Mouse (Mus musculus) midbrain, embryonic 15.5 days (tissue): Measurements from ENCODE around the gene Gm20696. TPM values are rescaled to one million over a fixed set of nuclear protein-coding genes. Genes with fewer than 3 reads are reported as not detected.

Experiments
- ATAC-seq: fragments of 200-750 bp; cut with Nextera tagmentation; replicated peaks from 2 replicates; pipeline ENCODE4 v1.8.0; 2017; ENCODE audit warnings: moderate TSS enrichment
- H3K27ac ChIP-seq: fragments of 300-500 bp; sonication (generic); 2 replicates; pipeline ENCODE4 v1.5.1; 2015; ENCODE audit warnings: mild to moderate bottlenecking, inconsistent platforms
- H3K27me3 ChIP-seq: fragments of 300-500 bp; sonication (generic); replicated peaks from 2 replicates; pipeline ENCODE4 v1.6.1; 2015; ENCODE audit warnings: inconsistent platforms
- H3K36me3 ChIP-seq: fragments of 300-500 bp; sonication (generic); replicated peaks from 2 replicates; pipeline ENCODE4 v1.6.1; 2015; ENCODE audit warnings: inconsistent platforms
- H3K4me1 ChIP-seq: fragments of 300-500 bp; sonication (generic); 2 replicates; pipeline ENCODE4 v1.6.1; 2015; ENCODE audit warnings: inconsistent platforms
- H3K4me2 ChIP-seq: fragments of 300-500 bp; sonication (generic); 2 replicates; pipeline ENCODE4 v1.6.1; 2015; ENCODE audit warnings: inconsistent platforms, mild to moderate bottlenecking, moderate library complexity
- H3K4me3 ChIP-seq: fragments of 300-500 bp; sonication (generic); 2 replicates; pipeline ENCODE4 v1.5.1; 2015; ENCODE audit warnings: mild to moderate bottlenecking, inconsistent platforms
- H3K9ac ChIP-seq: fragments of 300-500 bp; sonication (generic); 2 replicates; pipeline ENCODE4 v1.6.1; 2015; ENCODE audit warnings: mild to moderate bottlenecking, inconsistent platforms
- H3K9me3 ChIP-seq: fragments of 300-500 bp; sonication (generic); 2 replicates; pipeline ENCODE4 v1.6.1; 2016; ENCODE audit warnings: inconsistent platforms
- WGBS: fragments of 180-500 bp; shearing (Covaris S2); methylation state at CpG from one replicate; pipeline ENCODE4 v1.1.7; 2015; ENCODE audit warnings: mixed read lengths; 5-methylcytosine and 5-hydroxymethylcytosine counted together
- polyA plus RNA-seq: library from polyadenylated mRNA; unstranded; fragments of >200 nt; fragmentation: Nextera tagmentation; extraction: Ambion mirVana; gene quantifications from 2 replicates; pipeline ENCODE4 v1.2.1, GENCODE M21; 2015

Gm20696 gene
- polyA plus RNA-seq, 1 experiment from 2014 or later = 2.9 TPM

DNA sequence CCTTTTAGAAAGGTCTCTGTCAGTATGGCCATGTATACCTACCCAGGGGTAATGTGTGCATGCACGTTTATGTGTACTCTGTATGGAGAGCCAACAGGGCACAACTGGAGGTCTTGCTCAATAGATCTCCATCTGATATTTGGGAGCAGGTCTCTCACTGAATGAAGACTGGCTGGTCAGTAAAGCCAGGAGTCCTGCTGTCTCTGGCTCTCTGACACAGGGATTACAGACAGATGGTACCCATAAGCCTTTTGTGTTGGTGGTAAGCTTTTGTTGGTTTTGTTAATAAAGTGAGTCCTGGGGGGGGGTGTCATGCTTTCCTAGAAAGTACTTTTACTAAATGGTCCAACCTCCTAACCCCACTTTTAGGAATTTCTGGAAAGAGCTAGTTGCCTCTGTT lies 389.3 kb downstream of the Gm20696 start:
- no peak for ATAC-seq
- Histone ChIP-seq H3K9ac (no peak overlapping the region), H3K9me3 (no peaks in the 10 kb centered on the region), H3K4me1 (no peaks in the 10 kb centered on the region), H3K27me3 (no peaks in the 10 kb centered on the region), H3K27ac (no peak overlapping the region), H3K36me3 (no peaks in the 10 kb centered on the region), H3K4me2 (no peak overlapping the region), H3K4me3 (no peak overlapping the region)
- 79% methylated on average over 1 of the region's 1 CpGs for WGBS

DNA sequence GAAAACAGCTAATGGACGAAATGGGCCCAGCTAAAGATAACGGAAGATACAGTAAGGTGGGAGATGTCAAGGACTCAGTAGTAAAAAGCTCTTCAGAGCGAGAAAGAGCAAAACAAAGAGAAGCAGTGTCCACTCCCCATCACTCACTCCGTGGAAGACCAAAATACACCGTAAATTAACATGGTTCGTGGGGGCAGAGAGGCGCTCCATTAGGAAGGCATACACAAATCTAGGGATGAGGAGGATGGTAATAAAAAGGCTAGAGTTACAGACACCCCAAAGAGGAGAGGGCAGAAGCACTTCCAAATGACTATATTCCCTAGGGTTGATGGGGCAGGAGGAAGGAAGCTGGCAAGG lies 390.3 kb downstream of the Gm20696 start:
- H3K4me1 ChIP-seq = no peaks in the 10 kb centered on the region
- no peak overlapping the region for H3K9ac ChIP-seq
- no peaks in the 10 kb centered on the region for H3K9me3 ChIP-seq
- no peak overlapping the region for H3K27ac ChIP-seq
- no peak overlapping the region for H3K4me3 ChIP-seq
- no peaks in the 10 kb centered on the region for H3K27me3 ChIP-seq
- H3K36me3 ChIP-seq = no peaks in the 10 kb centered on the region
- 77% methylated on average over 7 of the region's 7 CpGs for WGBS
- H3K4me2 ChIP-seq = no peak overlapping the region
- ATAC-seq = no peak

DNA sequence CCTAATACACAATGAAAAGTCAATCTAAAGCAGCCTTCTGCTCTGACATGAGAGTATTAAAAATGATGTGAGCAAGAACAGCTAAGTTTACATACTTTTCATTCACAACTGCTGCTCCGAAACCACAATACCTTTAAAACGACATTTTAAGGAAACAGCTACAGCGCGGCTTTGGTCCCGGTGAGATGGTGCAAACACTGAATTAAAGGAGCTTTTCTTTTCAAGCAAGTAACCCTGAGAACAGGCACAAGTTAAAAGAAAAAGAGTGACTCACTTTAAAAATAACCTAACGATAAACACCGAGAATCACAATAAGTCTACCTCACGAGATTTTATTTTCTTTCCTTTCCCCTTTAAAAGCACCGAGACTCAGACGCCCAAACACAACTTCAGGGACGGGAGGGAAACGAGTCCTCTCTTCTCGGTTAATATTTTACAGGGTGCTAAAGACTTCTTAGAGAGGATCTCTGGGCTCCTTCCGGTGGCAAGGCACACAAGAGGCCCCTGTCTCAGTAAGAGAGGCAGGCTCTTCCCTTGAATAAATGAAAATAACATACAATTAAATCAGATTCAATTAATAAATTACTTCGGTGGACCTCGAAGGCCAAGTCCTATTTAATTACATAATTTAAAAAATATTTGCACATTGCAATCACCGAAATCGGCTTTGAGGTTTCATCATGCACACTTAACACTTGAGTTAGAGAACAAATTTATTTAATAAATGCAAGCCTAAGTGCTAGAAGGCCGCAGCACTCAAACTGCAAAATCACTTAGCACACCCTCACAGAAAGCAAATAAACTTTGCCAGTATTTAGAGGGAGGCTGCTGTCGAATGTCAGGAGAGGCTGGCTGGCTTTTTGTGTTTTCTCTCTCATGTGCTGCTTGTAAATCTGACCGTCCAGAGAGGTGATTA lies 391.0 kb downstream of the Gm20696 start:
- Histone ChIP-seq H3K9me3 (no peaks in the 10 kb centered on the region), H3K4me3 (no peak overlapping the region), H3K27me3 (no peaks in the 10 kb centered on the region), H3K36me3 (no peaks in the 10 kb centered on the region), H3K4me1 (no peaks in the 10 kb centered on the region), H3K9ac (no peak overlapping the region), H3K27ac (no peak overlapping the region), H3K4me2 (no peak overlapping the region)
- ATAC-seq = no peak
- 73% methylated on average over 21 of the region's 21 CpGs for WGBS

DNA sequence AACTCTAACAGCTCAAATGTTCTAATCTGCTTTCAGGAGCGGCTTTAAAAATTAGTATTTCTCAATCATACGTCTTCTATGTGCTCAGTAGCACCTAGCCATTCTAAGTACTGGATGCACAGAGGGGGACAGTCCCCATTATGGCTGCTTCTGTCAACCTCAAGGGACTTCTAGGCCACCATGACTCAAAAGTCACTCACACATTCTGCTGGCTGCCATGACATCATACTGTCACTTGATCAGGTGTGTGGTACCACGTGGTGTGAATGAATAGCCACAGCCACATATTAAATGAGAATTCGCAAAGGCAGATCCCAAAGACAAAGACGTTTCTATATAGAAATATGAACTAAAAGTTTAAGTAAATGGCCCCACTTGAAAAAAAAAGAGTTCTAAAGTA lies 391.9 kb downstream of the Gm20696 start:
- no peak for ATAC-seq
- Histone ChIP-seq H3K4me1 (no peaks in the 10 kb centered on the region), H3K9me3 (no peaks in the 10 kb centered on the region), H3K4me2 (no peak overlapping the region), H3K9ac (no peak overlapping the region), H3K27ac (no peak overlapping the region), H3K4me3 (no peak overlapping the region), H3K36me3 (no peaks in the 10 kb centered on the region), H3K27me3 (no peaks in the 10 kb centered on the region)
- WGBS = 91% methylated on average over 5 of the region's 5 CpGs

DNA sequence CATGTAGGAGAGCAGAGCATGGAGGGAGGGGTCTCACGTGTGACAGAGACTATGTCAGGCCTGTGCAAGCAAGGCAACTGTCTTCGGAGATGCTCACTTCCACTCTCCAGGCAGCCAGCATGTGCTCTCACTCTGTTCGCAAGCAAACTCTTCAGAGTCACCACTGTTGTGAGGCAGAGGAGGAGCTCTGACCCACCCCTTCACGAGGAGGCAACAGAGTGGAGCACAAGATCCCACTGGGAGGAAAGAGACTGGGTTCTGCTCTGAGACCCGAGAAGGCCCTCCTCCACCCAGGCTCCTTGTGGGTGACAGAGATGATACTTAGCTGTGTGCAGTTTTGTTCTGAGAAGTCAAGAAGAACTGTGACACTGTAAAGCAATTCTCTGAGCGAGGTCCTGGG lies 392.4 kb downstream of the Gm20696 start:
- Histone ChIP-seq H3K4me3 (no peak overlapping the region), H3K9ac (no peak overlapping the region), H3K27ac (no peak overlapping the region), H3K4me1 (no peaks in the 10 kb centered on the region), H3K27me3 (no peaks in the 10 kb centered on the region), H3K9me3 (no peaks in the 10 kb centered on the region), H3K4me2 (no peak overlapping the region), H3K36me3 (no peaks in the 10 kb centered on the region)
- 84% methylated on average over 6 of the region's 6 CpGs for WGBS
- ATAC-seq = no peak

DNA sequence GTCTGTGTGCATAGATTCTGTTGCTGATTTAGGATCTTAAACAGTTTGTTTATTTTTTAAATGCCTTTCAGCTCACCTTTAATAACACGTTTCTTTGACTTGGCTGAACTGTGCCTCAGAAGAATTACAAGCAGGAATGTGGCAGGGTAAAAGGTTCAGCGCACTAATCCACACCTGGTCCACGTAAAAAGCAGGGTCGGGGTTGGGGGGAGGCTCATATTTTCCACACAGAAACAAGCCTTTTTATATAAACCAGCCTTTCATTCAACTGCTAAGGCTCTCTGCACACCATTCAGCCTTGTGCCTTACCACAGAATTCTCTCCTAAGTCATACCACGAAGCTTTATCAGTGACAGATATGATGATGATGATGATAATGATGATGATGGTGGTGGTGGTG lies 393.4 kb downstream of the Gm20696 start:
- no peaks in the 10 kb centered on the region for H3K9me3 ChIP-seq
- no peaks in the 10 kb centered on the region for H3K27me3 ChIP-seq
- no peaks in the 10 kb centered on the region for H3K36me3 ChIP-seq
- WGBS = 84% methylated on average over 5 of the region's 5 CpGs
- no peak overlapping the region for H3K9ac ChIP-seq
- H3K4me2 ChIP-seq = no peak overlapping the region
- no peak overlapping the region for H3K27ac ChIP-seq
- H3K4me3 ChIP-seq = no peak overlapping the region
- no peaks in the 10 kb centered on the region for H3K4me1 ChIP-seq
- no peak for ATAC-seq

DNA sequence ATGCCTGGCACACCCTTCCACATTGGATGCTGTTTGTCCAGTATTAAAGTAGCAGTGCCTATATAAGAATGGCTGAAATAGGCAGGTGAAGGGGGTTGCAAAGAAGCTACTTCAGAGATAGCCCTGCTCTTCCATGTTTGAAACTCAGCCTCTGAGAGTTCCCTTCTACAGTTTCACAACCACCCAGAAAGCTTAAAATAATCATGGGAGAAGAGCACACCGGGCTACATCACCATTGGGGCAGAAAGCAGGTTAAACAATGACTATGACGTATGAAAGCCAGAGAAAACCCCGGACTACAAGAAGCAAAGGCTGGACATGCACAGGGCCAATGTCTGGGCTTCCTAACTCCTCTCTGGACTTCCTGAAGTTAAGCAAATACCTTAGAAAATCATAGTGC lies 394.4 kb downstream of the Gm20696 start:
- Histone ChIP-seq H3K36me3 (no peaks in the 10 kb centered on the region), H3K4me2 (no peak overlapping the region), H3K4me1 (no peaks in the 10 kb centered on the region), H3K27me3 (no peaks in the 10 kb centered on the region), H3K9me3 (no peaks in the 10 kb centered on the region), H3K9ac (no peak overlapping the region), H3K27ac (no peak overlapping the region), H3K4me3 (no peak overlapping the region)
- ATAC-seq = no peak
- 85% methylated on average over 3 of the region's 3 CpGs for whole genome bisulfite sequencing

DNA sequence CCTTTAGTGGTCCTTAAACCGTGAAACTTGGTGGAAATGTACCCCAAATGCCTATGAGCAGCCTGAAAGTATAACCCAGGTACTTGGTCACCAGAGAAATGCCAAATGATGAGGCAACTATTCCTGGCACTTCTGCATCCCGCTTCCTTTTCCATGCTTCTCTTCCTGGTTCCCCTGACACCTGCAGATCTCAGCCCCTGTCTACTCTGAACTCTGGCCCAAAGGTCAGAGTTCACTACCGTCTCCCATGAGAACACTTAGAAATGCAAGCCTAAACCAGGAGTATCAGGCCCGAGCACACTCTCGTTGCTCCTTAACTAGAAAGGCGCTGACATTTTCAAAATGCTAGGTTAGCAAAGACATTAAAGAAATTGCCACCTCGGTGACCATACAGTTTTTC lies 394.9 kb downstream of the Gm20696 start:
- Histone ChIP-seq H3K27me3 (no peaks in the 10 kb centered on the region), H3K9ac (no peak overlapping the region), H3K4me3 (no peak overlapping the region), H3K36me3 (no peaks in the 10 kb centered on the region), H3K4me2 (no peak overlapping the region), H3K27ac (no peak overlapping the region), H3K9me3 (no peaks in the 10 kb centered on the region), H3K4me1 (0 out of 2 replicates have a peak, but pooled peaks cover under 1% of the 10 kb centered on the region)
- no peak for ATAC-seq
- 84% methylated on average over 7 of the region's 7 CpGs for WGBS

DNA sequence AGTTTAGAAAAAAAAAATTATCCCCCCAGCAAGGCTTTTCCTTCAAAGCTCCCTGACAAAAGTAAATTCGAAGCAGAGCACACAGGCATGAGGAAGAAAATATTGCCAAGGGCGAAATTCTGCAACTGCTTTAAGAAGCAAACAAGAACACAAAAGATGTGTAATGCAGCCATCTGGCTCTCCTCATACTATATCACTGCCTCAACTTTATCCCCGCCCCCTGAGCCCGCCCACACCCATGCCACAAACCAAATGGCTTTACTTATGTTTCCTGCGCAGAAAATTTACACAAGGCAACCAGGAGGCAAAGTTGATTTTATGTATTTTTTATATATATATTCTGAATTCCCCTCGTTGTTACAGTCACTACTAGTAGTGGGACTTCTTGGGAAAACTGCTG lies 396.7 kb downstream of the Gm20696 start:
- H3K4me1 ChIP-seq = peaks cover 16% of the 10 kb centered on the region
- WGBS = 85% methylated on average over 6 of the region's 6 CpGs
- no peak overlapping the region for H3K4me3 ChIP-seq
- H3K4me2 ChIP-seq = no peak overlapping the region
- no peaks in the 10 kb centered on the region for H3K36me3 ChIP-seq
- H3K9me3 ChIP-seq = no peaks in the 10 kb centered on the region
- no peak overlapping the region for H3K27ac ChIP-seq
- ATAC-seq = no peak
- H3K27me3 ChIP-seq = no peaks in the 10 kb centered on the region
- no peak overlapping the region for H3K9ac ChIP-seq

DNA sequence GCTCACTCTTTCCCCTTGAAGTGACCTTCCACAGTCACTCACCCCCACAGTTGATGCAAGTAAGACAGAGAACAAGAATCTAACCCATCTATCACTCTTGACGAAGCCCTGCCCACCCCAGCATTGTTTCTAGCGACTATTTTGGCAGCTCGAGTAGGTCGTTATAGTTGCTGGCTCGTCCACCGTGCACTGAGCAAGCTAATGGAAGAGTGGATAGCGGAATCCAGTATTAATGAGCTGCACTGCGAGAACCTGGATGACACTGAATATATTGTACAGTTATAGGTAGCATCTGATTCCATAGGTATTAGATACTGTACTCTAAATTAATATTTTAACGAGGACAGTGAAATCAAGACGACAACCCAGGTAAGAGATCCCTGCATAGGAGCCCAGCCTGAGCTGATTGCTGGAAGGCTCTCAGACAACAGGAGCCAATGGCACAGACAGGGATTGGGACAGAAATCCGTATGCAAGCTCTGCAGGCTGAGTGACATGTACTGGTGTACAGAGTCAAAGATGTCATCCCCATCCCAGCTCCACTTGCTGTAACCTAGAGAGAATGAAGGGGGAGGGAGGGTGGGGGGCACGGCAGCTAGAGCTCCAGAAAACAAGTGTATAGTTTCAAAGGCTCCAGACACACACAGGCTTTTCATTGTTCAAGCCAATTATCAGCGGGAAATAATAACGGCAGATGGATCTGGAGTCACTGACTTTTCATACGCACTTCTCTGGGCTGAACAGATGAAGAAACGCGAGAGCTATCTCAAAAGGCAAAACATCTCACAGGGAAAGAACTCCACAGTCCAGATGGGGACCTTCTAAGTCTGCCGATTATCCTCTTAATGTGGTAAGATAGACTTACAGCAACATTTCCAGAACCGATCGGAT lies 398.2 kb downstream of the Gm20696 start:
- 0 out of 2 replicates have a peak, but pooled peaks cover 3% of the 10 kb centered on the region for H3K27me3 ChIP-seq
- no peak overlapping the region for H3K4me3 ChIP-seq
- no peak overlapping the region for H3K9ac ChIP-seq
- no peak overlapping the region for H3K27ac ChIP-seq
- peak; percentile 51; the same call in 1 of the 2 replicates for ATAC-seq
- H3K36me3 ChIP-seq = no peaks in the 10 kb centered on the region
- H3K9me3 ChIP-seq = no peaks in the 10 kb centered on the region
- WGBS = 50% methylated on average over 20 of the region's 20 CpGs
- peaks cover 28% of the 10 kb centered on the region for H3K4me1 ChIP-seq
- no peak overlapping the region for H3K4me2 ChIP-seq

DNA sequence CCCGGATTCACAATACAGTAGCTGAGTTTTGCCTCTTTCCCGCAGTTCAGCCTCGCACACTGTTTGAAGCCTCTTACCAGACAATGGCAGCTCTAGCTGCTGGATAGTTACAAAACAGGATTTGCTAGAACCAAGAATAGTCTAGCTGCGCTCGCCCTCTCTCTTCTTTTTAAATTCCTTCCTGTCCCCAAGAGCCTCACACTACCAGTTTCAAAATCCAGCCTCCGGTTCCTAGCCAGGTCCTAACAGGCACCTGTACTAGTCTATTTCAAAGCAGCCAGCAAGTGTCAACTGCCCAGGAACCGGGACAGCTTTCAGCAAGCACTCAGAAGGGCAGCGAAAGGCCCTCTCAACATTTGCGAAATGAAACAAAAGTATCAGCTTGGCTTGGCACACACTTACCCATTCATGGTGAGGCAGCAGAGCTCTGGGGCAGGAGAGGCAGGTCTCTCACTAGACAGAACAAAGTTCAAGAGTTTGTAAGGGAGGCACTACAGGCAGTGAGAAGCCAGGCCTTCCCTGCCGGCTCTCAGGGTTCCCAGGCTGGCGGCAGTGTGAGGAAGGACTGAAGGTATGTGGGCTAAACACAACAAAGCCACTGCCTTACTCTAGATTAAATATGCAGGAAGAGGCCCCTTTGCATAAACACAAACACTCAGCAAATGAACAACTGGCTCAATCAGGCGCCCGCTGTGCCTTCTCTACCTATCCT lies 400.5 kb downstream of the Gm20696 start:
- no peaks in the 10 kb centered on the region for H3K36me3 ChIP-seq
- H3K9ac ChIP-seq = no peak overlapping the region; the same call in 1 of the 2 replicates
- peak overlapping the region; percentile 55 for H3K27ac ChIP-seq
- peaks cover 32% of the 10 kb centered on the region for H3K4me1 ChIP-seq
- 0 out of 2 replicates have a peak, but pooled peaks cover 3% of the 10 kb centered on the region for H3K27me3 ChIP-seq
- no peak for ATAC-seq
- 12% methylated on average over 13 of the region's 13 CpGs for WGBS
- no peak overlapping the region for H3K4me3 ChIP-seq
- no peaks in the 10 kb centered on the region for H3K9me3 ChIP-seq
- H3K4me2 ChIP-seq = peak overlapping the region; percentile 34

DNA sequence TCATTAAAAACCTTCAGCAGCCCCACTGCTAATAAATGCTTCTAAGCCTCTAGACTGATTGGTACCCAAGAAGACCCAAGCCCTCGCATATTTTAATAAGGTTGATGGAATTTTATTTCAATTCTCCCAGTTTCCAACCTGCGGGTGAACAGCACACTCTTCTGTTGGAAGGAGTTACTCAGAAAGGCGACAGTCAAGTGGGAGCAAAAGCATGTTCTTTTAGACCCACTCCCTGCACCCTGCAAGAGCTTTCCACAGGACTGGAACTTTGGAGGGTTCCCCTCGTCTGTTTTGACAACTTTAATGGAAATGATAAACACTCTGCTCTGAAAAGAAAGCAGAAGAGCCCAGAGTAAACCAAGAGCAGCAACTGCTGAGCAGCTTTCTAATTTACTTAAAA lies 401.4 kb downstream of the Gm20696 start:
- no peak overlapping the region for H3K4me2 ChIP-seq
- H3K27me3 ChIP-seq = 0 out of 2 replicates have a peak, but pooled peaks cover 3% of the 10 kb centered on the region
- H3K27ac ChIP-seq = no peak overlapping the region
- H3K9ac ChIP-seq = no peak overlapping the region
- H3K4me3 ChIP-seq = no peak overlapping the region
- no peaks in the 10 kb centered on the region for H3K36me3 ChIP-seq
- no peaks in the 10 kb centered on the region for H3K9me3 ChIP-seq
- no peak for ATAC-seq
- 21% methylated on average over 4 of the region's 4 CpGs for WGBS
- H3K4me1 ChIP-seq = peaks cover 34% of the 10 kb centered on the region
